Mouse (Mus musculus) liver, embryonic 11.5 days (tissue): ENCODE measurements around the gene Ociad2. TPM values are rescaled to one million over a fixed set of nuclear protein-coding genes. Genes with fewer than 3 reads are reported as not detected.

ENCODE experiments used
- ATAC-seq: fragments of 200-750 bp; cut with Nextera tagmentation; replicated peaks from 2 replicates; pipeline ENCODE4 v1.8.0; 2017; ENCODE audit warnings: moderate number of reproducible peaks, mild to moderate bottlenecking, moderate TSS enrichment, moderate library complexity; ENCODE audit not compliant: low FRiP score
- DNase-seq: peaks from one replicate; pipeline ENCODE4 v3.0.0-alpha.2; 2017; ENCODE audit warnings: low spot score
- H3K27ac ChIP-seq: fragments of 300-500 bp; sonication (generic); 2 replicates; pipeline ENCODE4 v1.5.1; 2014; ENCODE audit warnings: mild to moderate bottlenecking, low read depth, low read length, control low read depth
- H3K27me3 ChIP-seq: fragments of 300-500 bp; sonication (generic); replicated peaks from 2 replicates; pipeline ENCODE4 v1.6.1; 2014; ENCODE audit warnings: low read length, mixed read lengths; ENCODE audit not compliant: control insufficient read depth, insufficient read depth
- H3K36me3 ChIP-seq: fragments of 300-500 bp; sonication (generic); 2 replicates; pipeline ENCODE4 v1.6.1; 2014; ENCODE audit warnings: mild to moderate bottlenecking, low read length, moderate library complexity, mixed read lengths; ENCODE audit not compliant: control insufficient read depth, insufficient read depth
- H3K4me1 ChIP-seq: fragments of 300-500 bp; sonication (generic); replicated peaks from 2 replicates; pipeline ENCODE4 v1.6.1; 2014; ENCODE audit warnings: low read length, mixed read lengths; ENCODE audit not compliant: control insufficient read depth, insufficient read depth
- H3K4me2 ChIP-seq: fragments of 300-500 bp; sonication (generic); 2 replicates; pipeline ENCODE4 v1.6.1; 2014; ENCODE audit warnings: mild to moderate bottlenecking, control low read depth, moderate library complexity
- H3K4me3 ChIP-seq: fragments of 300-500 bp; sonication (generic); 2 replicates; pipeline ENCODE4 v1.5.1; 2014; ENCODE audit warnings: low read depth, low read length, control low read depth
- H3K9ac ChIP-seq: fragments of 300-500 bp; sonication (generic); 2 replicates; pipeline ENCODE4 v1.6.1; 2014; ENCODE audit warnings: low read depth, low read length, control low read depth
- H3K9me3 ChIP-seq: fragments of 300-500 bp; sonication (generic); 2 replicates; pipeline ENCODE4 v1.6.1; 2016; ENCODE audit warnings: low read length, inconsistent platforms, mixed read lengths; ENCODE audit not compliant: control insufficient read depth
- WGBS: fragments of 180-500 bp; shearing (Covaris S2); extraction: QIAGEN DNeasy Blood & Tissue Kit; methylation state at CpG from one replicate; pipeline ENCODE4 v1.1.7; 2014; 5-methylcytosine and 5-hydroxymethylcytosine counted together
- polyA plus RNA-seq: library from polyadenylated mRNA; unstranded; fragments of >200 nt; fragmentation: Nextera tagmentation; extraction: Ambion mirVana; gene quantifications from 2 replicates; pipeline ENCODE4 v1.2.1, GENCODE M21; 2014

Gene Ociad2
- polyA plus RNA-seq, 1 experiment from 2014 or later: 7.0 TPM

DNA sequence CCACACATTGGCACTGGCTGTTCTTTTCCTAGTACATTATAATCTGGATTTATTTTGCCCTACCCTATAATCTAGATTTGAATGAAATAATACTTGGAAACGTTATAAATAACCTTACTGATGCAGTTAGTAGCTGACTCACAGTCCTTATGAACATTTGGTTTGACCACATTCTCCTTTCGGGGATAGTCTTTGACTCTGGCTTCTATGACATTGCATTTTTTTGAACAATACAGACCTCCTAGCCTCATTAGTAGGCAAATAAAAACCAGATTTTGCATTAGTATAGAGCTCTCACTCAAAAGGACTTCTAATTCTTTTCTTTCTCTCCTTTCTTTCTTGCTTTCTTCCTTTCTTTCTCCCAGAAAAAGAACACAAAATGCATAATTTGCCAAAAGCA is 50.9 kb downstream of the Ociad2 start:
- DNase-seq (no peak), ATAC-seq (no peak)
- Histone ChIP-seq H3K4me3 (no peak overlapping the region), H3K4me2 (no peak overlapping the region), H3K9ac (no peak overlapping the region), H3K27me3 (no peaks in the 10 kb centered on the region), H3K9me3 (no peaks in the 10 kb centered on the region), H3K4me1 (peaks cover 11% of the 10 kb centered on the region), H3K27ac (no peak overlapping the region), H3K36me3 (0 out of 2 replicates have a peak, but pooled peaks cover 2% of the 10 kb centered on the region)
- 57% methylated on average over 2 of the region's 2 CpGs for WGBS

- Histone ChIP-seq H3K9me3 (no peaks in the 10 kb centered on the region), H3K9ac (no peak overlapping the region), H3K4me1 (no peaks in the 10 kb centered on the region), H3K27ac (no peak overlapping the region), H3K4me3 (no peak overlapping the region), H3K27me3 (no peaks in the 10 kb centered on the region), H3K36me3 (no peaks in the 10 kb centered on the region), H3K4me2 (no peak overlapping the region)
- no peak for ATAC-seq
- no peak for DNase-seq
- WGBS: 64% methylated on average over 5 of the region's 5 CpGs
These were observed 54.2 kb downstream of the Ociad2 start for GRCm38 (mm10) chr5:73286603-73287002.

DNA sequence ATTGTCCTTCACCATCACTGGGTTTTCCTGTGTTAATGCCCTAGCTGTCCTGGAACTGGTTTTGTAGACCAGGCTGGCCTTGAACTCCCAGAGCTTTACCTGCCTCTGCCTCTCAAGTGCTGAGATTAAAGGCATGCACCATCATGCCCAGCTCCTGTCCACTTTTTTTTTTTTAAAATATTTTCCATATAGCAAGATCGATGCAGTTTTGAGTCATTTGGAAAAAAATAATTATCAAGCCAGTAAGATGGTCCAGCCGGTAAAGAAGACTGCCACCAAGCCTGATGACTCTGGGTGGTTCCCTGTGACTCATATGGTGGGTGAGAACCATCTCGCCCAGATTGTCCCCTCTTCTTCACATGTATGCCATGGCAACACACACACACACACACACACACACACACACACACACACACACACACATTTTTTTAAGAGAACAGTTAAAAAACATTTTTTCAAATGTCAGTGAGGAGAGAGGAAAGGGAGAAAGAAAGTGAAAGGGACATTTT is 55.3 kb downstream of the Ociad2 start:
- ATAC-seq (no peak), DNase-seq (no peak)
- WGBS: 77% methylated on average over 3 of the region's 3 CpGs
- Histone ChIP-seq H3K4me3 (no peak overlapping the region), H3K27me3 (no peaks in the 10 kb centered on the region), H3K27ac (no peak overlapping the region), H3K9ac (no peak overlapping the region), H3K4me1 (no peaks in the 10 kb centered on the region), H3K9me3 (no peaks in the 10 kb centered on the region), H3K4me2 (no peak overlapping the region), H3K36me3 (no peaks in the 10 kb centered on the region)

- no peak overlapping the region for H3K27ac ChIP-seq
- DNase-seq: no peak
- ATAC-seq: no peak
These were observed 56.8 kb downstream of the Ociad2 start for GRCm38 (mm10) chr5:73284046-73284445.

DNA sequence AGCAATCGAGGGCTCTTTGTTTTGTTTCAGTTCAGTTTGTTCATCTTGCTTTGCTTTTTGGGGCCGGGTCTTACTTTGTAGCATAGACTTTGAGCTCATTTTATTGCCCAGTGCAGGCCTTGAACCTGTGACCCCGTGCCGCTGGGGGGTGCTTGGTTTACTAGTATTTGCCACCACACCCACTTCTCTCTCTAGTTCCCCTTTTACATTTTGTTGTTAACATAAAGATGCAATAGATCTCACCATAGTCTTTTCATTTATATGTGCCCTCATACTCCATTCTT is 60.3 kb downstream of the Ociad2 start:
- 74% methylated on average over 4 of the region's 4 CpGs for WGBS
- Histone ChIP-seq H3K4me1 (no peaks in the 10 kb centered on the region), H3K27ac (no peak overlapping the region), H3K9me3 (no peaks in the 10 kb centered on the region), H3K36me3 (no peaks in the 10 kb centered on the region), H3K27me3 (no peaks in the 10 kb centered on the region), H3K9ac (no peak overlapping the region), H3K4me3 (no peak overlapping the region), H3K4me2 (no peak overlapping the region)
- ATAC-seq (no peak), DNase-seq (no peak)

More at GRCm38 (mm10) chr5:73284046-73284445, 56.8 kb downstream of the Ociad2 start:
- H3K4me3 ChIP-seq: no peak overlapping the region
- no peaks in the 10 kb centered on the region for H3K9me3 ChIP-seq
- H3K36me3 ChIP-seq: no peaks in the 10 kb centered on the region
- H3K27me3 ChIP-seq: no peaks in the 10 kb centered on the region
- H3K4me1 ChIP-seq: no peaks in the 10 kb centered on the region
- no peak overlapping the region for H3K9ac ChIP-seq
- no peak overlapping the region for H3K4me2 ChIP-seq

DNA sequence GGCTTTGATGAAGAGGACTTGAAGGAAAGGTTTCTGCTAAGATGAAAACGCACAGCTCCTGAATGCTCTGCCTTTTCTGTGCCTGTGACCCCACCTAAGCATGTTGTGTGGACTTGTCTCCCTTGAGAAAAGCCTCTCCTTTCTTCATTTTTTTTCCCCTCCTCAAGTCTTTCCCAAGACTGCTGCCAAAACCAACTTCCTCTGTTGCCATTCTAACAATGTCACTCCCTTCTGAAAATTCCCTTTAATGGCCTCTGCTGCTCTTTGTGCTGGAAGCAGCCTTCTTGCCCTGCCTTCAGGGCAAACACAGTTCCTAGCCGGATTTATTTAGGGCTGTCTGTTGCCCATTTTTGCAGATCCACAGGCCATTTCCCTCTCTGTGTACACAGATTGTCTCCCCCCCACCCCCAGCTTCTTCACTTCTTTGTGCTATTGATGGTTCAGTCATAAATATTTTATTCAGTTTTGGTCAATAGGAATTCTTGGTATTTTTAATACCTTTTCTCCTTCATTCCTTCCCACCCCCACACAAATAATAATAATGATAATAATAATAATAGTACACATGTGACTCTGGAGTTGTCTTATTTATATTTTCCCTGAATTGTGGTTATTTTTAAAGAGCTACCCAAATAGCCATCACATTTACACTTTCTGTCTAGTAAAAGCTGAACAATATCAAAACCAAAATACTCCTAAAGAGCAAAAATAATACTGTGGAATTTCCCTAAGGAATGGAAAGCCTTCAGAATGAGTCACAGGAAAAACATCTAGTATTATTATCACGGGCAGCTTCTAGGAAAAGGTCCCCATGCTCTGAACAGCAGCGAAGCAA is 60.9 kb downstream of the Ociad2 start:
- H3K9ac ChIP-seq: no peak overlapping the region
- no peak overlapping the region for H3K4me3 ChIP-seq
- DNase-seq: no peak
- H3K36me3 ChIP-seq: no peaks in the 10 kb centered on the region
- H3K27ac ChIP-seq: no peak overlapping the region
- H3K4me1 ChIP-seq: no peaks in the 10 kb centered on the region
- no peak overlapping the region for H3K4me2 ChIP-seq
- no peaks in the 10 kb centered on the region for H3K9me3 ChIP-seq
- 75% methylated on average over 4 of the region's 4 CpGs for WGBS
- H3K27me3 ChIP-seq: no peaks in the 10 kb centered on the region
- ATAC-seq: no peak

DNA sequence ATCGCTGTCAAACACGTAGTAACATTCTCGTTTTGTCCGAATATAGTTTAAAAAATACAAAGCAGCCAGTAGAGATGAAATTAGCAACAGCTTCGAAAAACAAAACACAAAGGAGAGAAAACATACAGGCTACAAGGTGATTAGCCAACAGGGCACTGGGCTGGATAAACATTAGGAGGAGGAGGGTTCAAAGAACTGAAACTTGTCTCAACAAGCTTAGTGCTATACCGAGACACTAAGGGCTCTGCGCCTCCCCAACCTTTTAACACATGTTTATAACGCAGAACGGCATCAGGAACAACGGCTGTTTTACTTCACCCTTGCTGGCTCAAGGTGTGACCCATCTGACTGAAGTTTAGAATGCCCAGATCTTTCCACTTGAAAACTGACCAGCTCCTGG is 61.6 kb downstream of the Ociad2 start:
- Histone ChIP-seq H3K4me2 (no peak overlapping the region), H3K36me3 (no peaks in the 10 kb centered on the region), H3K9ac (no peak overlapping the region), H3K4me3 (no peak overlapping the region), H3K27ac (no peak overlapping the region), H3K4me1 (no peaks in the 10 kb centered on the region), H3K9me3 (no peaks in the 10 kb centered on the region), H3K27me3 (no peaks in the 10 kb centered on the region)
- no peak for ATAC-seq
- WGBS: 80% methylated on average over 10 of the region's 10 CpGs
- DNase-seq: no peak

- H3K9ac ChIP-seq: no peak overlapping the region
- no peak for DNase-seq
- 79% methylated on average over 2 of the region's 2 CpGs for WGBS
- no peaks in the 10 kb centered on the region for H3K9me3 ChIP-seq
- H3K4me2 ChIP-seq: no peak overlapping the region
- no peaks in the 10 kb centered on the region for H3K36me3 ChIP-seq
- no peak overlapping the region for H3K27ac ChIP-seq
- no peaks in the 10 kb centered on the region for H3K27me3 ChIP-seq
- H3K4me3 ChIP-seq: no peak overlapping the region
- no peaks in the 10 kb centered on the region for H3K4me1 ChIP-seq
- no peak for ATAC-seq
These were observed 65.9 kb downstream of the Ociad2 start for GRCm38 (mm10) chr5:73274941-73275340.

DNA sequence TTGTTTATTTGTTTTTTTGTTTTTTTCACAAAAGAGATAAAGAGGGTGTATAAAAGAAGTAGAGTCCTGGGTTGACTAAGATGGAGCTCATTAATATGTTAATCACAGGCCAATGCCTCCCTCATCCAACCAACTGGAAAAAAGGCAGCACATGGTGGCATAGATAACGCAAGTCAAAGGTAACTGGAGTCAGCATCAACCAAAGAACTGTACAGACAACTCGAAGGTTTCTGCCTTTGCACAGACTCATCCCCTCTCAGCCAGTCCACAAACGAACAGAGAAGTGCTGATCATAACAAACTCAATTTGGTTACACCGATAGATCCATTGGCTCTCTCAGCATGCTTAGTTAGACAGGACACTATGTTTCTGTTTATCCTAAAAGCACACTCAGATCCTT is 67.7 kb downstream of the Ociad2 start:
- WGBS: 73% methylated on average over 4 of the region's 4 CpGs
- Histone ChIP-seq H3K9ac (no peak overlapping the region), H3K27me3 (no peaks in the 10 kb centered on the region), H3K9me3 (no peaks in the 10 kb centered on the region), H3K4me1 (no peaks in the 10 kb centered on the region), H3K4me3 (no peak overlapping the region), H3K4me2 (no peak overlapping the region), H3K27ac (no peak overlapping the region), H3K36me3 (no peaks in the 10 kb centered on the region)
- no peak for ATAC-seq
- no peak for DNase-seq
